Mouse (Mus musculus): ENCODE measurements around the gene Patz1. TPM values are rescaled to one million over a fixed set of nuclear protein-coding genes. Genes with fewer than 3 reads are reported as not detected.
A peak's percentile ranks its signal among the peaks of the same experiment; 100 is the strongest.

Patz1 gene
- polyA plus RNA-seq, 1 experiment from 2014 or later = 59.5 TPM

DNA sequence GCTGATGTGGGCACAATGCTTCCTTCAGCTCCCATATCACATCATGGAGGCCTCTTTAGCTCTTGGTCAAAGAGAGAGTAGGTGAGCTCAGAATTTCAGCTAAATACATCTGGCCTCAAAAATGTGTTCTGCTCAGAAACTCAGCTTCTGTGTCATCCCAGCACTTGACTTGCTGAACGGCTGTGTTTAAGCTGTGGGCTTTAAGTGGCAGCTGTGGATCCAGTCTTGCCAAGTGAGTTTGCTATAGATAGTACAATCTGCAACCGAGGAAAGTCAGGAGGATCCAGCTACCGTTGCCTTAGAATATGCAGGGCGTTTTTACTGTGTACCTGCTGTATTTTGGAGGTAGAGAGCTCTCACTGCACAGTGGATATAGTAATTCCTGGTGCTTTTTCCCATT lies 13.7 kb downstream of the Patz1 start:
- in situ Hi-C loops (cut with MboI; ENCODE audit: low pct_unique_long_range_greater_than_20kb) = no loop called here
- POLR2A ChIA-PET = interaction anchor here (0.7 to 3.8 kb wide), 2 partner anchors 12 to 54 kb away, joined by 3 to 30 read pairs; partner anchors contain the start of gene Patz1
- TF ChIP-seq CTCF (IDR thresholded peaks at IDR 0.05) = no peak
- DNase-seq (ENCODE audit: low read depth, low spot score) (no peak), ATAC-seq (no peak)
- CTCF ChIA-PET = interaction anchor here (0.7 to 6.1 kb wide), 3 partner anchors 12 to 44 kb away, joined by 3 to 39 read pairs (median 3); no protein-coding TSS in a partner anchor
- H3K27me3 ChIP-seq = no peaks in the 10 kb centered on the region

DNA sequence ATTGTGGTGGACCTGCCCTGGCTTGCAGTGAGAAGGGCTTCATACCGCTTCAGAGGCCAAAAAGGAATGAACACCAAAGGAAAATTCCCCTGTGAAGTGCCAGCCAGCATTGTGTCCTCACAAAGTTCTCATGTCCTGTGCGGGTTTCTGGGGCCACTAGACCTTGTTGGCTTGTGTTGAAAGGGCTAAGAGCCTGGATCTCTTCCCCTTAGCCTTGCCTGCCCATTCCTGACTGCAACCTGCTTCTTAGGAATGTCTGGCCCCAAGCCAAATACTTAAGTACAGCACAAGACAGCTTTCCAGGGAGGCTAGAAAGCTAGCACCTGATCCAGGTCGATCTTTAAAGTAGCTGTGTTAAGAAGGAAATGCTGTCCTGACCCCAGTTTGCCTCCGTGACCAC lies 14.1 kb downstream of the Patz1 start:
- H3K27me3 ChIP-seq = no peaks in the 10 kb centered on the region
- in situ Hi-C loops (cut with MboI; ENCODE audit: low pct_unique_long_range_greater_than_20kb) = no loop called here
- no peak for DNase-seq (ENCODE audit: low read depth, low spot score)
- TF ChIP-seq CTCF (IDR thresholded peaks at IDR 0.05) = no peak
- peak; percentile 53 for ATAC-seq
- CTCF ChIA-PET = interaction anchor here (0.7 to 6.1 kb wide), 4 partner anchors 12 to 44 kb away, joined by 3 to 39 read pairs (median 3); no protein-coding TSS in a partner anchor
- POLR2A ChIA-PET = interaction anchor here (3.8 kb wide), 1 partner anchor 12 kb away, joined by 30 read pairs; the partner anchor contains the start of gene Patz1

DNA sequence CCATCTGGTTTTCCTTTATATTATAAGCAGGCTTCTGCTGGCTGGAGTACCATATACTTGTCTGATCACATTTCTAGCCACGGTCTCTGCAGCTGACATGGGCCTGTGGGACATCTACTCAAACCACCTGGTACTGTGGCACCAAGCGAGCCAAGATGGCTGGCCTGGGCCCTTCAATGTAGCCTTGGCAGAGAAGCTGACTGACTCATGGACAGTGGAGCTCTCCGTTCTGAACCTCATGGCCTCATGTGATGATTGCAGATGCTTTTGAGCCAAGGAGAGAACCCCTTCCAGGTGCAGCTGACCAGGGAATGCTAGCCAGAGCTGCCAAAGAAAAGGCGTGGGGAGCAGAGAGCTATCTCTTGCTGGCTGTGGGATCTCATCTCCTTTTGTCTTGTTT lies 17.1 kb downstream of the Patz1 start:
- no peak for DNase-seq (ENCODE audit: low read depth, low spot score)
- ATAC-seq = no peak
- H3K27me3 ChIP-seq = no peaks in the 10 kb centered on the region
- ChIA-PET POLR2A (no interaction called here), CTCF (no interaction called here)
- TF ChIP-seq CTCF (IDR thresholded peaks at IDR 0.05) = no peak
- in situ Hi-C loops (cut with MboI; ENCODE audit: low pct_unique_long_range_greater_than_20kb) = no loop called here

DNA sequence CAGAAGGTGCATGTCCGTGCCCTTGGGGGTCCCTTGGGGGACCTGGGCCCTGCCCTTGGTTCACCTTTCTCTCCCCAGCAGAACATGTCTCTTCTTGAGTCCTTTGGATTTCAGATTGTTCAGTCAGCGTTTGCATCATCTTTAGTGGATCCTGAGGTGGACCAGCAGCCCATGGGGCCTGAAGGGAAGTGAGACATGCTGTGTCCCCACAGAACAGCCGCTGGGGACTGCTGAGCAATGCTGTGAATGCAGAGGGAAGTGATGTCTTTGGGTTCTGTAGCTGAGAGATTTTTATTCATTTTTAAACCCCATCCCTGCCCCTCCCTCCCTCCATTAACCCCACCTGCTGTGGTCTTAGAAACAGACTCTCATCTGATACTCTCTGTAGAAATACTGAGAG lies 19.2 kb downstream of the Patz1 start:
- no peaks in the 10 kb centered on the region for H3K27me3 ChIP-seq
- CTCF ChIA-PET = interaction anchor here (0.8 kb wide), 1 partner anchor 10 kb away, joined by 3 read pairs; no protein-coding TSS in a partner anchor
- no peak for DNase-seq (ENCODE audit: low read depth, low spot score)
- POLR2A ChIA-PET = interaction anchor here (1.7 kb wide), 1 partner anchor 17 kb away, joined by 3 read pairs; no protein-coding TSS in a partner anchor
- no peak for TF ChIP-seq CTCF (IDR thresholded peaks at IDR 0.05)
- ATAC-seq = no peak
- in situ Hi-C loops (cut with MboI; ENCODE audit: low pct_unique_long_range_greater_than_20kb) = no loop called here

DNA sequence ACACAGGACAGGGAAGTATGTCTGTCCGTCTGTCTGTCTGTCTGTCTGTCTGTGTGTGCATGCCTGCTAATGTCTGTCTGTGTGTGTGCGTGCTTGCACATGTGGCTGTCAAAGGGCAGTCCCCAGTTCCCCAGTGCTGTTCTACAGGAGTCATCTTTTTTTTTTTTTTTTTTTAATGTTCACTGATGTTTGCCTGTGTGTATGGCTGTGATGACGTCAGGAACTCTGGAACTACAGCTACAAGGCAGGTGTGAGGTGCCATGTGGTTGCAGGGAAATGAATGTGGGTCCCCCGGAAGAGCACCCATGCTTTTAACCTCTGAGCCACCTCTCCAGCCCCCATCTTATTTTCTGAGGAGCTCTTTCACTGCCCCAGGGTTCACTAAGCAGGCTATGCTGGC lies 21.2 kb downstream of the Patz1 start:
- TF ChIP-seq CTCF (IDR thresholded peaks at IDR 0.05) = no peak
- ATAC-seq = no peak
- ChIA-PET CTCF (no interaction called here), POLR2A (interaction anchor here (0.6 to 5.2 kb wide), 2 partner anchors 19 to 41 kb away, joined by 3 to 29 read pairs; partner anchors contain the start of gene Patz1)
- no peaks in the 10 kb centered on the region for H3K27me3 ChIP-seq
- no peak for DNase-seq (ENCODE audit: low read depth, low spot score)
- in situ Hi-C loops (cut with MboI; ENCODE audit: low pct_unique_long_range_greater_than_20kb) = no loop called here

DNA sequence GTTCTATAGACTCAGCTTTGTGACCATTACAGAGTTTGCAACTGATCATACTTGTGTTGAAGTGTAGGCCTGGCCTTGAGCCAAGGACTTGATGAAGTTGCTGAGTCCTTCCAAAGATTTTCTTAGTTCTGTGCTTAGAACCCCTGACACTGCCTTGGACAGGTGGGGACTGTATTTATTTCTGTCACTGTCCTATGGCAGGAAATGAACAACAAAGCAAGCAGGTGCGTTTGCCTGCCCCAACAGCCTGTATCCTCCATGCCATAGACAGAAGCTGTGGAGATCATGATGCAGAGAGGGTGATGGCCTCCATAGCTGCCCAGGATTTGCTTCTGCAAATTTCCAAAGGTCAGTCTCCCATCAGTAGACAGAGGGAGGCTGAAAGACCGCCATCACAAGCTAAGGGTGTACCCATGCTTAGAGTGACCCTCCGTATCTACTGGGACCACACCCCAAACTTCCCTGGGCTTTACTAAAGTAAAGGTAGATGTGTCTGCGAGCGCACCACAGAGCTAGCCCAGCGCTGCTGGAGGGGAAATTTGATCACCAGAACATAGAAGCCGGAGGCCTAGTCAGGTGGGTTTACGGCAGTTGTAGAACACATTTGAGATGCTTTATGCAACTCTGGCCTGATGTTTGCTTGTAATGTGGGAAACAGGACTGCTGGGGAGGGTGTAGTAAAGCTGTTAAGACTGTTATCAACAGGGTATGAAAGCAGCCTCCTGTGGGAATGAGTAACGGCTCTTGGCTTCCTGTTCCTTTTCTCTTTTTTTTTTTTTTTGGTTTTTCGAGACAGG lies 22.3 kb downstream of the Patz1 start:
- ATAC-seq (no peak), DNase-seq (ENCODE audit: low read depth, low spot score) (no peak)
- POLR2A ChIA-PET = interaction anchor here (1.1 to 5.2 kb wide), 2 partner anchors 14 to 20 kb away, joined by 4 to 29 read pairs; partner anchors contain the start of gene Patz1
- in situ Hi-C loops (cut with MboI; ENCODE audit: low pct_unique_long_range_greater_than_20kb) = no loop called here
- CTCF ChIA-PET = no interaction called here
- no peaks in the 10 kb centered on the region for H3K27me3 ChIP-seq
- TF ChIP-seq CTCF (IDR thresholded peaks at IDR 0.05) = no peak

DNA sequence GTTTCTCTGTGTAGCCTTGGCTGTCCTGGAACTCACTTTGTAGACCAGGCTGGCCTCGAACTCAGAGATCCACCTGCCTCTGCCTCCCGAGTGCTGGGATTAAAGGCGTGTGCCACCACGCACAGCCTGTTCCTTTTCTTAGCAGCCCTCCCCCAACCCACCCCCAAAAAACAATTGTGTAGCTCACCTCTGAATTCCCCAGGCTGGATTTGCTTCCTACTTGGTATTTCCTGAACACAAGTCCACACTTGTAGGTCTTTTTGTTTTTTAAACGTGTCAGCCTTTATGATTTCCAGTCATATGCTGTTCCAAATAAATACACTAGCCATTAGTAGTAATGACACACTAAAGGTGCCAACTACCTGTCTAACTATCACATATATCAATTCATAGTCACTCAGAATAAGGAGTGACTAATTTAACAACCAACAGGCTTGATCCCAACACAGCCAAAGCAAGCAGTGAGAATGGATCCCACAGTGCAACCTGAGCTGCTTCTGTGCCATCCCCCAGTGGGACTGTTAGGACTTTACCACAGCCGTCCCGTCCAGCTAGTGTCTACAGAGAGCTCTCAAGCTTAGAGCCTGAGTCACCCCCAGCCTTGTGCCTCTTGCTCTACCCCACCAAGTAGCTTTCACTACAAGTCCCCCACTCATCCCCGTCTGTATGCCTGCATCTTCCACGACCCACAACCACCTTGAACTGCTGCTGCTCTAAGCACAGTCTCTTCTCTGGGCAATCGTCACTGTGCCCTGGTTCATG lies 23.1 kb downstream of the Patz1 start:
- ATAC-seq = peak; percentile 53
- H3K27me3 ChIP-seq = no peaks in the 10 kb centered on the region
- CTCF ChIA-PET = no interaction called here
- POLR2A ChIA-PET = interaction anchor here (1.1 to 5.2 kb wide), 2 partner anchors 14 to 21 kb away, joined by 4 to 29 read pairs; partner anchors contain the start of gene Patz1
- no peak for TF ChIP-seq CTCF (IDR thresholded peaks at IDR 0.05)
- DNase-seq (ENCODE audit: low read depth, low spot score) = no peak
- in situ Hi-C loops (cut with MboI; ENCODE audit: low pct_unique_long_range_greater_than_20kb) = no loop called here

DNA sequence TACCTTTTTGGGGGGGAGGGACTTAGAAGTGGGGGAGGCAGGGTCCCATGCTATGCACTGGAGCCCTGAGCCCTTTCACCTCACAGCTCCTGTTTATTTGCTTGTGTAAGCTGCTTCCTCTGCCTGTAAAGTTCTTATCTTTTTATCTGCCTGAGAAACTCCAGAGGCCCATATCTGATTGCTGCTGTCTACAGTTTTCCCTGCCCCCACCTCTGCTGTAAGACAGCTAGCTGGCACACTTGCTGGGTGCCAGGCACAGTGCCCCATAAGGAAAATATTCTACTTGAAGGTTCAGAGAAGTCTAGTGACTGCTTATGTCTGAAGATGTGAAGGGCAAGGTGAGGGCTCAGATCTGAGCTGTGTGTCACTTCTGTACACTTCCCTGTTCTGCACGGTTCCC lies 24.6 kb downstream of the Patz1 start:
- DNase-seq (ENCODE audit: low read depth, low spot score) = no peak
- no peak for ATAC-seq
- in situ Hi-C loops (cut with MboI; ENCODE audit: low pct_unique_long_range_greater_than_20kb) = no loop called here
- ChIA-PET POLR2A (interaction anchor here (5.2 kb wide), 1 partner anchor 23 kb away, joined by 29 read pairs; the partner anchor contains the start of gene Patz1), CTCF (interaction anchor here (0.8 to 5.5 kb wide), 9 partner anchors 9 to 135 kb away, joined by 3 to 39 read pairs (median 5); partner anchors contain the start of gene Pik3ip1)
- no peak for TF ChIP-seq CTCF (IDR thresholded peaks at IDR 0.05)
- no peaks in the 10 kb centered on the region for H3K27me3 ChIP-seq

DNA sequence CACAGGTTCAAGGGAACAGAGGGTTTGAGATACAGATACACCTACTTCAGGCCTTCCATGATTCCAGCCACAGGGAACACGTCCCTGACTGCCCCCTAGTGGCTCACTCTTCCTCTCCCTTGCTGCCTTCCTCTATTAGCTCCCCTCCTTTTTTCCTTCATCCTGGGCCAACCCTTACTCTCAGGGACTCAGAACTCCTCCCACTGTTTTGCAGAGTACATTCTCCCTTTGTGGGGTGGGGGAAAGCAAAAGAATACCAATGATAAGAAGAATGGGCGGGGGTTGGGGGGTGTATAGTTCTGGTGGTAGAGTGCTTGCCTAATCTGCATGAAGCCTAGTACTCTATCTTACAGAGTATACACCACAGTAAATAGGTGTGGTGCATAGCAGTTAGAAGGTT lies 25.5 kb downstream of the Patz1 start:
- POLR2A ChIA-PET = interaction anchor here (5.2 kb wide), 1 partner anchor 23 kb away, joined by 29 read pairs; the partner anchor contains the start of gene Patz1
- TF ChIP-seq CTCF (IDR thresholded peaks at IDR 0.05) = peak; percentile 82
- ATAC-seq = peak; percentile 52
- CTCF ChIA-PET = interaction anchor here (0.8 to 5.5 kb wide), 14 partner anchors 8 to 136 kb away, joined by 3 to 39 read pairs (median 4); partner anchors contain the start of gene Pik3ip1
- no peak for DNase-seq (ENCODE audit: low read depth, low spot score)
- no peaks in the 10 kb centered on the region for H3K27me3 ChIP-seq
- in situ Hi-C loops (cut with MboI; ENCODE audit: low pct_unique_long_range_greater_than_20kb) = no loop called here

DNA sequence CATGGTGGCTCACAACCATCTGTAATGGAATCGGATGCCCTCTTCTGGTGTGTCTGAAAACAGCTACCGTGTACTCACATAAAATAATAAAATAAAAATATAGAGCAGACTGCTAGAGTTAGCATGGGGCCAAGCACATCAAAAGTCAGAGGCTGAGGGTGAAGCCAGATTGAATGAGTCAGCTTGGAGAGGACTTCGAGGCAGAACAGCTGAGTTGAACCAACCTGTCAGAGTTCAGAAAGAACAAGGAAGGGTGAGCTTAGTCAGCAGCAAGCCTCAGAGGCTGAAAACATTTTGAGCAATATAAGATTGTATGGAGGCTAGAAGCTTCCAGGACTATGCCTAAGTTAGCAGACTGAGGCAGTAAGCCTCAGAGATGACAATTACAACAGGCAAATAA lies 29.6 kb downstream of the Patz1 start:
- ATAC-seq (no peak), DNase-seq (ENCODE audit: low read depth, low spot score) (no peak)
- in situ Hi-C loops (cut with MboI; ENCODE audit: low pct_unique_long_range_greater_than_20kb) = no loop called here
- ChIA-PET POLR2A (interaction anchor here (1.4 kb wide), 1 partner anchor 20 kb away, joined by 3 read pairs; no protein-coding TSS in a partner anchor), CTCF (interaction anchor here (1.8 to 5.5 kb wide), 2 partner anchors 16 to 53 kb away, joined by 3 to 39 read pairs; no protein-coding TSS in a partner anchor)
- no peaks in the 10 kb centered on the region for H3K27me3 ChIP-seq
- TF ChIP-seq CTCF (IDR thresholded peaks at IDR 0.05) = peak; percentile 18
